Mouse (Mus musculus) embryonic fibroblast, embryonic 13.5 days (primary cell): ENCODE measurements around the gene Cd80.

Experiments
- CTCF ChIP-seq: IDR thresholded peaks from 2 replicates; pipeline ENCODE4 v1.5.1; 2011; ENCODE audit warnings: mild to moderate bottlenecking, control low read depth, low read length, moderate library complexity, borderline replicate concordance; ENCODE audit not compliant: insufficient read depth
- POLR2A ChIP-seq: IDR thresholded peaks from 2 replicates; pipeline ENCODE4 v1.6.1; 2011; ENCODE audit warnings: low read depth, mild to moderate bottlenecking, control low read depth, low read length, moderate library complexity

DNA sequence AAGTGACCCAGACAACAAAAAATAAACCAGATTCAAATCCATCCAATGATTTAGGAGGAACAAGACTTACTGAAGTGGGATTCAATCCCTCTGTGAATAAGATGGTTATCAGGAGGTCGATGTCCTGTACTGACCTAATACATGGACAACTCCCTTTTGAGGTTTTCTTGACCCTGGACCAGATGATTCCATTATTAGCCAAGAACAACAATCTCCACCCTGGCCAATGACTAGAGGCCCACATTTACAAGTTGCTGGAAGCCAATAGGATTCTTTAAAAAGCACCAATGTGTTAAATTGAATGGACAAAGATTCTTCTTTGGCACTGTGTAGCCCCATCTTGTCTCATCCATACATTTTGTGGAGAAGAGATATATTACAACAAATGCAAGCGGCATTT lies 30.0 kb upstream of the Cd80 start:
- no peak for TF ChIP-seq CTCF
- no peak for TF ChIP-seq POLR2A
